Mouse (Mus musculus): Measurements from ENCODE around the gene Ltv1.
A peak's percentile ranks its signal among the peaks of the same experiment; 100 is the strongest.

The Ltv1 gene

DNA sequence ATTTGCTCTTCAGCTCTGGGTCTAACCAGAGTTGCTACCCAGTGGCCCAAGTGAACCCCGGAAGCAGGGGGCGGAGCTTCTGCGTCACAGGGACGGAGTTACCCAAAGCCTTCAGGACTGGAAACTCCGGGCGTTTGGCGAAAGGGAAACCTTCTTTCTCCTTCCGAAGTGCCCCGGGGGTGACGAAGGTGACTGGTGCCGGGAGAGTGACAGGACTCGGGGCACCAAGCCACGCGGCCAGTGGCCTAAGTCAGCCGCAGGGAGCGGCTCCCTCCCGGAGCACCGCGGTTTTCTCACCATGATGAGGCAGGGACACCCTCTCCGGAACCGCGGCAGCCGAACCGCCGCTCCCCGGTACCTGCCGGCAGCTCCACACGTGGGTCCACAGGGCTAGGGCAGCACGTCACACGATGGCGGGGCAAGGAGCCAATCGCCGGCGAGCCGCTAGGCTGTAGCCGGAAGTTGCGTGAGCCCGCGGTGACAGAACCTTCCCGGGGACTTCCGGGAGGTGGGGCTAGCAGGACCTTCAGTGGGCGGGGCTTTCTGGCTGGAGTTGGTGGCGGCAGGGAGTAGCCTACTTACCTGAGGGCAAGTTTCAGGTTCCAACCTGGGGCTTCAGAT, at the start of gene Ltv1:
TSS of gene Ltv1 (minus strand) at position 438 of the 621 bp plus-strand sequence.
- ATAC-seq (ENCODE audit: low TSS enrichment) = peak; percentile 100

DNA sequence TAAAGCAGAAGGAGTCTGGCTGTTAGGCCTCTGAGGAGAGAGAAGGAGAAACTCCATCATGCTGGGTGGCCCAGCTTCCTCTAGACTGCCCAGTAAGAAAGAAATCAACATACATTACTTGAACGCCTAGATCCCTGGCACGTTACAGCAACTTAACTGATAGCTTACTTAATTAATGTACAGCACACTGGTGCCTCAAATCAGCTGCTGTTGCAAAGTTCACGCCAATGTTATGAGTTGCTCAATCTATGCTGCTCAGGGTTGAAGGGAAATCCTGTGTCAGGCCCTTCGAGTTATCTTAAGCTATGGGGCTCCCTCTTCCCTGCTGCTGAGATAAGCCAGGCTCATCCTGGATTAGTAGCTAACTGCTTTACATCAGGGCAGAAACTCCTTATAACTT, 47.5 kb upstream of the Ltv1 start:
- no peak for ATAC-seq (ENCODE audit: low TSS enrichment)

DNA sequence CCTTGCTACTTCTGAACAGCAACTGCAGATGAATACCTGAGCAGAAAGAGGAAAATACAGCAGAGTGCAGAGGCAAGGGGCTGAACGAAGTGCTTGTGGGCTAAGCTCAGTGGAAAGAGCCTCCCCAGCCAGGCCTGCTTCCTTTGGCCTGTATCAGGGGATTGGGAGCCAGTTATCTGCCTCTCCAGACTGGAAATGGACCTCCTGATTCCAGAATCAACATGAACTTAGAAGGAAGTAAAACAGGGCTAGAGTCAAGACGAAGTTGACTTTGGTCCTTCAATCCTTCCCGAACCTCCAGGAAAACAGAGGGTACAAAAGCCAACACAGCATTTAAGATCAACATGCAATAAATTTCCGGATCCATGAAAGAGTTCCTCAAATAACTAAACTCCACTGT, 45.2 kb upstream of the Ltv1 start:
- ATAC-seq (ENCODE audit: low TSS enrichment) = no peak

DNA sequence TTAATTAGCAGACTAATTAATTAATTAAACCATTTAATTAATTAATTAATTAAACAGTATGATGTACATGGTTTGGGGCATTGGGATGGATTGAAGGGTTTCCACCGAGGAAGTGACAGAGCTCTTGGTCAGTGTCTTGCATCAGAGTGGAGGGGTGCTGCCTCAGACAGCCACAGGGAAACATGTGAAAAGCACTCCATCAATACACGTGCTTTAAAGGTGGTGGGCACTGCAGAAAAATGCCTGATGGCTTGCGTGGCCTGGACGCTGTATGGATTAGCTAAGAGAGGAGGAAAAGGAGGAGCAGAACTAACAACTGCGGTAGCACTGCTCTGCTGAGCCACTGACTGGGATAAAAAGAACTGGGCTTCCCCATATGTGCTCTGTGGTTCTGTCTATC, 43.9 kb upstream of the Ltv1 start:
- ATAC-seq (ENCODE audit: low TSS enrichment) = no peak

DNA sequence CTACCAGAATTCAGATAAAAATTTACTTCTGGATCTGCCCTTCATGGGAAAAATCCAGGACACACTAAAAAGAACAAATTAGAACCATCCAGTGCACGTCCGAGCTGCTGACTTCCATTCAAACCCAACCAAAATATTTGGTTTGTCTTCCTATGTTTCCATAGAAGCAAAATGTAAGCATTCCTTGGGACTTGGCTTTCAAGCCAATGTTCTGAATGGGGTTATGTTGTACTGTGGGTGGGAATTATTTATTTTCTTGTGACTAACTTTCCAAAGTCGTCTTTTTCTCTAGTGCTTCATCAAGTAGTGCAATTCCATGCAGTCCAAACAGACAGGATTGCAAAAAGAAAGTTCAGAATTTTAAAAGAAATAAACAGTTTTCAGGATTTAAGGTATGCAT, 41.5 kb upstream of the Ltv1 start:
- ATAC-seq (ENCODE audit: low TSS enrichment) = no peak

DNA sequence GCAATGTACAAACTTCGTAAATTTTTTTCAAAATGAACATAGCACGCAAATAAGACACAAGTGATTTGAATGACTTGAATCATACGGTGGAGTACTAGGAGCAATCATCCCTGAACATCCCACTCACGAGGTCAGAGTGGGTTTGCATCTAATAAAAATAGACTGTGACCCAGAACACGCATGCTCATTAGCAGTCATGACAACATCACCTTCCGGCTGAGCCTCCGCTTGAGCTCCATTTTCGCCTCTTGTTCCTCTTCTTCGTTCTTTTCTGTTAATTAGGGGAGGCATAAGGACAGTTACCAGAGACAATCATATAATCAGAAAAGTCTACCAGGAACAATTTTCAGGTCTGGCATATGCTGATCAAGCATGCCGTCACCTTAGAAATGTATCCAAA, 41.0 kb upstream of the Ltv1 start:
- ATAC-seq (ENCODE audit: low TSS enrichment) = no peak

DNA sequence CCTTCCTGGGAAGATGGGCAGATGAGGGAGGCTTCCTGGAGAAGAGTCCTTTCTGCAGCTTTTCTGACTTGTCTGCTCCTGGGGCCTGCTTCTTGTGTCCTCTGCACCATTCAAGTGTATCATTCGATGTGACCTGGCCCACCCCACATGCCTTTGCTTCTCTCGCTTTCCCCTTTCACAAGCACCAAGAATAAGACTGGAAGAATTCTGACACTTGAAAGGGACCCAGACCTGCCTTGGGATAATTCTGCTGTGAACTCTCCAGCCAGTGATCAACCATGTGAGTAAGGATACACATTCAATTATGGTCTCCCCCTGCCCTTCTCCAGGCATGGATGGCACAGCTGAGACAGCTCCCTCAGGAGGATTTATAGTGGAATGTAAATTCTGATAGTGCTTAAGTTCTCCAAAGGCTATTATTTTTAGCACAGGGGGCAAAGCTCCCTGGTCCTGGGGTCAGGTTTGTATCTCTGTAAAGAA, 40.2 kb upstream of the Ltv1 start:
- ATAC-seq (ENCODE audit: low TSS enrichment) = no peak

DNA sequence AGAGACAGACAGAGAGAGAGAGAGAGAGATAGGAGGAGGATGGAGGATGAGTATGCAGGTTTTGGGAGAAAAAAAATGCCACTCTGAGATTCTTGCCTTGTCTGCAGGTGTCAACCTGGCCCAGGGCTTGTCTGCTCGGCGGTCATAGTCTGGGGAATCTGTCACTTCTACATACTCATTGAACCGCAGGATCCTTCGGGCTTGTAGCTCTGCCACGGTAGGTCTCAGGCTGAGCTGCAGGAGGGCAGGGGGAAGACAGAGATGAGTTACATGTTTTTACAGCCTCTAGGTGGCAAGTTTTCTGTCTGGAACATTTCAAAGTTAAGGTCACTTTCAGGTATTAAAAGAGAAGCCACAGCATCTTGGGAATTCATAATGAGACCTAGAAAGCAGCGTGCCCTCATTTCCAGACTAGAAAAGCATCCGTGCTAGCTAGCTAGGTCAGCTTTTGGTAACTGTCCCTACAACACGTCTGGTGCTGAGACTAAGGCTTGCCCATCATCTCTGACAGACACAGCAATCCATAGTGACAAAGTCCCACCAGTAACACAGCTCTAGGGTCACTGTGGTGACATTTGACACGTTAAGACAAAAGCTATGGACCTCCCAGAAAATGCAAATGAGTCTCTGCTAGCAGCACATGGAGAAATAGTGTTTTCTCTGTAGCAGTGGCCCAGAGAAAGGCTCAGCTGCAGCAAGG, 39.6 kb upstream of the Ltv1 start:
- ATAC-seq (ENCODE audit: low TSS enrichment) = peak; percentile 69; the same call in 1 of the 2 replicates

DNA sequence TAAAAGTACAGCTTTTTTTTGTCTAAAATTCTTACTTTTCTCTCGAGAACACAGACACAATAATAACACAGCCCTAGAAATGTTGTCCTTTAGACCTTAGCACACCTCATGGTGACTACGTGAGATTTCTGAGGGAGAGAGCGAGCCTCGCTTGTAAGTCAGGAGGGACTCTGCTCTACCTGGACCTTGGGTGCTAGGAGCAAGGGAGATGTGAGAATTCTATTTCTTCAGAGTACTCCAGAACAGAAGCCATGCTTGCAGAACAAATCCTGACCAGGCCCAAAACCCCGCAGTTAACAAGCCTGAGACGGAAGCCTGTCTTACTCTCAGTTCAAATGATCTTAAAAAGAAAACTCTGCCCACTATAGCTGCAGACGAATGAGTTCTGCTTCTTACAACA, 37.7 kb upstream of the Ltv1 start:
- ATAC-seq (ENCODE audit: low TSS enrichment) = no peak

DNA sequence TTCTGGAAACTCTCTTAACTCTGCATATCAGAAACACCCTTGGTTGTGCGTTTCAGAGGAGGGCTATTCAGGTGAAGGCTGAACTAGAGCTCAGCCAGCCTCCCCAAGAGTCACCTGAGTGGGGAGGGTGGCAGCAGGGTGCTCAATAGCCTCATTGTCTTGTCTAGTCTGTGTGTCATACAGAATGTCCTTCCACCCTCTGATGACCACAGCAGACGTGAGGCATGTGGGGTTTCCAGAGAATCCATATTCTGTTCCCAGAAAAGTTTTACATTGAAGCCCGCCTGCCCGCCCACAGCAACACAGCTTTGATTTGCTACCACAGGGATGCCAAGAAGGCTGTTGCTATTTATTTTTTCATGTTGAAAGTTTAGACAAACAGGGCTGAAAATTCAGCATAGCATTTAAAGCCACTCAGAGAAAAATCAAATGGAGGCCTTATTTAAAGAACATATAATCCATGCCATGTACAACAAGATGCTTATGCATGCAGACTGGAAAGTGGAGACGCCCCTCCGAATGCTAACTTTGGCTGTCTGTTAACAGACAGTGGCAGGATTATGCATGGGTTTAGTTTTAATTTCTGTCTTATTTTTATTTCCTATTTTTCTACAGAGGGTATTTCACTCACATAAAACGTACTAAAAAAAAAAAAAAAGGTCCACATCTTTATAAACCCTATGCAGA, 32.6 kb upstream of the Ltv1 start:
- ATAC-seq (ENCODE audit: low TSS enrichment) = peak; percentile 34; the same call in 1 of the 2 replicates

DNA sequence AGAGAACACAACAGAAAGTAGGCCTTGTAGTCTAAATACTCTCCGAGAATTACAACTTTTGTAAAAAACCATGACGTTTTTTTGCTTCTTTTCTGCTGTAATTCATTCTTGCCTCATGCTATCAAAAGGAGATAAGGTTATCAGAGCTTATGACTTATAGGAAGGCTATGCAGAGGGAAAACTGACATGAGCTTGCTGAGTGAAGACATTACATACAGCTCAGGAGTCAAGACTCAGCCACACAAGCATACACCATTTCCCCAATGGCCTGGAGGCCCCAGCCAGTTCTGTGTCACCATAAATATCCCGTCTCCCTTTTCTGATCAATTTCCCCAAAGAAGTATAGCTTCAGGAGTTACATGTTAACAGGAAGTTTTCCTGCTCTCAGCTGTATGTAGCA, 29.2 kb upstream of the Ltv1 start:
- ATAC-seq (ENCODE audit: low TSS enrichment) = no peak

DNA sequence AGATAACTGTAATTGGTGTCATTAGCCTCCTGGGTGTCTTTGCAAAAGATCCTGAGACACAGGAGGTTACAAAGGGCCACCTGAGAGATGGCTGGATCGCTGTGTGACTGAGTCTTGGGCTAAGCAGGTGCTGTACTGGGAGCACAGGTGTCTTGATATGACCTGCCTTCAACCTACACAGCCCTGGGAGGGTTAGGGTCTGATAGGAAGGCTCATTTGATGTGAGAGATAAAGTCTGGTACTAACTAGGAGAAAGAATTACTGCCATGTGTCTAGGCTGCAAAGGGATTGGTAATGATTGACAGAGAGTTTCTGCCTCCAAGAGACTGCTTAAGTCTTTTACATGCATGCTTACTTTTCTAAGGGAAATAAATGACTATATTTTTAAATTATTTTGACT, 27.1 kb upstream of the Ltv1 start:
- ATAC-seq (ENCODE audit: low TSS enrichment) = no peak

DNA sequence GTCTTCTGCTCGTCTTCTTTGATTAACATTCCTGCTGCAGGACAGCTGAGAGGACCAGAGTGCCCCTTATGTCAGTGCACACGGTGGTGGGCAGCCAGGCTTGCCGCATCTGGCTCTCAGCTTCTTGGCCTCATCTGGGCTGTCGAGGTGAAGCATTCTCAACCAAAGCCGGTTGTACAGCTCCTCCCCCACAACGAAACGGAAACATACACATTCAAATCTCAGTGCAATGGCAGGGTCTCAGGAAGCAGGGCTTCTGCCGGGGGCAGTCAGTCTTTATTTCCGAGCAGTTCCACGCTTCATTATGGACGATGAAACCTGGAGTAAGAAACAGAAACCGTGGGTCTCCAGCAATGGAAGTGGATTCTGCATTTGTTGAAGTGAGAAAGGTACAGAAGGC, 21.0 kb upstream of the Ltv1 start:
- no peak for ATAC-seq (ENCODE audit: low TSS enrichment)

DNA sequence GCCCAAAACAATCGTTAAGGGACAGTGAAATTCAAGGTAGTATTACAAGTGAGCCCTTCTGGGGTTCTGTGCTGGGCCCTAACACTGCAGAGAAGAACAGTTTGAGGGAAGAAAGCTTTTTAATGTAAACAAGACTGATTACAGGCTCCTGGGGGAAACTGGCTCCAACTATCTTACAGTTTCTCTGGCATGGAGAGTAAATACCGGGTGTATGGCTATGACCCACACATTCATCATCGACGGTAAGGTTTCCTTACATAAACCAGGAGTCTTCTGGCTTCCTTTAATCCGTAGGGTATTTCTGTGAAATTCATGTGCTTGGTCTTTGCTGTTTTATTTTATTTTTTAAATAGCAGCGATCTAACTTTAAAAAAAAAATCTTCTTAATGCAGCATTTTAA, 19.9 kb upstream of the Ltv1 start:
- no peak for ATAC-seq (ENCODE audit: low TSS enrichment)

DNA sequence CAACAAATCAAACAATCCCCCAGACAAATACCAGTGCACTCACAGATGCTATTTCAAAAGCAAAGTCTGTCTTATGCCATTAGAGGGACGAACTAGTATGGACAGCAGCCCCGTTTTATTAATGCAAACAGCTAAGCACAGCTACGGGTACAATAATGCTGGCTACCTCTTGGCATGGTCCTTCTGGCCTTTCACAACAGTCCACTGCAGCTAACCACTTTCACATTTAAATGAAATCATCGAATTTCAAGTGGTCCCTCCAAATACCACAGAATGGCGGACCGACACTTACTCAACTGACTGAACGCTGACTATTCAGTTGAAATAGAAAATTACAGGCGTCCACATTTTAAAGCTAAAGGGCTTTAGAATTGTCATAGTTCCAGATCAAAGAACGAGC, 19.4 kb upstream of the Ltv1 start:
- ATAC-seq (ENCODE audit: low TSS enrichment) = no peak

DNA sequence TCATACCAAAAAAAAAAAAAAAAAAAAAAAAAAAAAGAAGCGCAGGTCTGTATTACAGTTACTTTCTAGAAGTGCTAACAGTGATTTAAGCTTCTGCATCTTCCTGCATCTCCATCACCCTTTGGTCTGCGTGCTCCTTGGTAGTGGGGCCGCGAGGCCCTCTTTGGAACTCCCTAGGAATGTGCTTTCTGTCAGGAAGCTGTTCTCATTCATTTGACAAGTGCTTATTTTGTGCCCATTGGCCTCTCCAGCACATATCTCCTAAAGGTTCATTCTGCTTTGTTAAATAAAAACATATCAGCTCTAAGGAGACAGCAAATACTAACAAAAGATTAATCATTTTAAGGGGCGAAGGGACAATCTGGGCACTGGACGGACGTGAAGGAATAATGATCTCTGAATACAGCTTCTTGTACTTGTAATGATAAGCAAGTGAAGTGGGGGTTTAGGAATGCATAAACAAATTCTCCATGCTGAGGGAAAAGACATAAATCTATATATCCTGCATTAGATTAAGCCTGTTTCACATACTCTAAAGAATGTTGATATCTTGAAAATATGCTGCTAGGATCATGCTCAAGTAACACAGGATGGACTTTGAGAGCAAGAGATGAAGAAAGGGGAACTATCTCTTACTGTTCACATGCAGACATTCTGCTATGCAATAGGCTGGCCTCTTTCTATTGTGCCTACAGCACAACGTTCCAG, 17.1 kb upstream of the Ltv1 start:
- ATAC-seq (ENCODE audit: low TSS enrichment) = no peak

DNA sequence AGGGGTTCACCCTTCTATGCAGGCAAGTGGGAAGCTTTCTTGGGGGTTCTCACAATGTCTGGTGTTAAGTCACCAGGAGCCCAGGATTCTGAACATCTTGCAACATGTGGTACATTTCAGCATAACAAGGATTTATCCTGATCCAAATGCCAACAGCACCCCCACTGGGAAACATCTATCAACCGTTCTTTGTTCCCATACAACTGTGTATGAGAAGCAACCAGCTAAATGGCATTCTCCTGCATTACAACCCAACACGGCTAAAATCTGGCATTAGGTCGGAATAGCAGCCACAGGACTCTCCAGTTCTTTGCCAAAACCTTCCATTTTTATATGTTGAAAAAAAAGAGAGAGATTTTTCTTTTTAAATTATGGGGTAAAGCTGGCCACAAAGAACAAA, 16.5 kb upstream of the Ltv1 start:
- no peak for ATAC-seq (ENCODE audit: low TSS enrichment)

DNA sequence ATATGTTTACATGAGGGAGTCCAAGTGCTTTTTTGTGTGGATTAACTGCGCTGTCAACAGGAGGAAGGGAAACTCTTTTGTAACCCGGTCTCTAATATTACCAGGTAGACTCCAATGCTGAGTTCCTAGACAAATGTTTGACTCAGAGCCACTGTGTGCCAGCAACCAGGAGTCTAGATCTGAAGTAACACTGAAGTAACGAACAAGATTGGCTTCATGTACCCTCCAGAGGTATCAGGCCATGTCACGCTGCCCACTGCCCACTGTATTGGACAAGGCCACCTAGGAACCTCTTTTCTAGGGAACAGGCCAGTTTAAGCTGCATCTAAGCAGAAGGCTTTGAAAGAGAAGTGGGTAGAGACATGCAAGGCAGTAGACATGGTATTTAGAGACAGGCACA, 16.1 kb upstream of the Ltv1 start:
- no peak for ATAC-seq (ENCODE audit: low TSS enrichment)

DNA sequence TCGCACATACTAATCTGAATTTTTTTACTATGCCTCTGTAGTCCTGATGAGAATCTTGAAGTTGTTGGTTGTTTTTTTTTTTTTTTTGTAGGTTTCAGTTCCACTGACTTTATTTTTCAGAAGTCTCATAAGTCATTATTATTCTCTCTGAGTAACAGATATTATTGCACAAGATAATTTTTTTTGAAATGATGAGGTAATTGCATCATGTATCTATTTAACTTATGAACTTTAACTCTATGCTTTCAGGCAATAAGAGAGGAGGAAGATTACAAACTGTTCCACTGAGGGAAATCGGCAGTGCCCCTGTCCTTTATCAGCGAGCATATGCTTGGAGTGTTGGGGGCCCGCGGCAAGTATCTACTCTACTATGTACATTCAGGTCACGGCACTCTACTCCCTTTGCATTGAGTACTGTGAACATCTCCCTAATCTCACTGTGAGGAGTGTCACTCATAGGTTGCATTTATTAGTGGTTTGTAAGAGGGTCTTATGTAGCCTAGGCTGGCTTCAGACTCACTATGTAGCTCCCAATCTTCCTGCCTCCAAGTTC, 8.8 kb upstream of the Ltv1 start:
- ATAC-seq (ENCODE audit: low TSS enrichment) = no peak

DNA sequence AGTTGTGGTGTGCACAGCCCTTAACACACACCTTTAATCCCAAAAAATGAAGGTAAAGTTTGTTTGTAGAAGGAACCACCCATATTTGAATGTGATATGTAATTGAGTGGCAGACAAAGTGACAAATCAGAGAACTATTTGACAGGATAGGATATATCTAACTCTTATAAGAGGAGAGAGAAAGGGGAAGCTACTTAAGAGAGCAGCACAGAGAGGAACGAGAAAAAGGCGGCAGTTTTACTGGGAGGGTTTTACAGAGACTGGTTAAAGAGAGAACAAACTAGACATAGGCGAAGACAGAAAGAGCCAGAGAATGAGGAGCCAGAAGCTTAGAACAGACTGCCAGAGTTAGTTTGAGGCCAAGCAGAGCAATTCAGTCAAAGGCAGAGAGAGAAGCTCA, 7.9 kb upstream of the Ltv1 start:
- ATAC-seq (ENCODE audit: low TSS enrichment) = no peak

DNA sequence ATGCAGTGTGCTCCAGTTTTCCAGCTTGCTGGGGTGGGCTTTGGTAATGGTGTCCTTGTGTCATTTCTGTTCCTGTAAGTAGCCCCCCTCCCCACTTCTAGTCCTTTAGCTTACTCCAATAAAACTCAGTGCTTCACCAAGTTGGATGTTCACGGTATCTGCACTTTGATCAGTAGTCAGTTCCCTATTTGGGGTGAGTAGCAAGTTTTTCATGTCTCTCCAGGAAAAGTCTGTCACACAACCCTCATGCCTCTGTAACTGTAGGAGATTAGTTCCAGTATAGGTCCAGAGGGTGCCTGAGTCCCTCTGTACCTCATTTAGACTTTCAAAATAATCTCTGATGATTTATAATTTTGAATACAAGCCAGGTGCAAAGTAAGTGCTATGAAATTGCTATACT, 6.3 kb upstream of the Ltv1 start:
- ATAC-seq (ENCODE audit: low TSS enrichment) = no peak

DNA sequence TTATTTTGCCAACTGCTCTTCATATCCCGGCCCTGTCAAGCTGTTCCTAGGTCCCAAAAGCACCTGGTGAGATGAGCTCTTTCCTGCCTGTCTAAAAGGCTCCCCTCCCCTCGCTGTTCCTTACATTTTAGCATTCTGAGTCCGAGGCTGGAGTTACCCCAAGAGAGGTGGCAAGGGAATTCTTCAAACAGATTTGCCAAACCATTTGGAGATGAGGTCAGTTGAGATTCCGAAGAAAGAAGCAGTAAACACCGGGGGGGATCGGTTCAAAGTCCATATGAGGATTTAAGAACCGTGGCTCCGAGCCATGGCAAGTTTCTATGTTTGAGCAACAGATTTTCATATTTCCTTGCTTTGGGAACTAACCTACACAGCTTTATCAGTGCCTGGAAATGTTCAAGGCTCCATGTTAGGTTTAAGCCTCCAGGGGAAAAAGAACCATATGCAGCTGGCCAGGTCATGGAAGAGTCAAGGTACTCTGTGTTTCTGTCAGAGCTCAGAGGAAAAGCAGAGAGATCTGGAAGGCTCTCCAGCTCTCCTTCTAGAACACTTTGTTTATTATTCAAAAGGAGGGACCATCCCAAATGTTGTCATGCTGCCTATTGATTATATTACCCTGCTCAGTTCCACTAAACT, 4.0 kb upstream of the Ltv1 start:
- ATAC-seq (ENCODE audit: low TSS enrichment) = no peak

Measured in frontal cortex, adult (tissue).